Mouse (Mus musculus) testis, postnatal 14 days (tissue): ENCODE results near the gene Gdnf.

ENCODE experiments used
- DNase-seq: peaks from one replicate; pipeline ENCODE4 v3.0.0; 2021; ENCODE audit warnings: low spot score

Gene Gdnf

GRCm38 (mm10) chr15:7810556-7811252 lies at the start of gene Gdnf:
Gene Gdnf (plus strand): TSS chr15:7810846.
- peak; percentile 32 for DNase-seq

GRCm38 (mm10) chr15:7767166-7767565 lies 43.5 kb upstream of the Gdnf start:
- no peak for DNase-seq

DNA sequence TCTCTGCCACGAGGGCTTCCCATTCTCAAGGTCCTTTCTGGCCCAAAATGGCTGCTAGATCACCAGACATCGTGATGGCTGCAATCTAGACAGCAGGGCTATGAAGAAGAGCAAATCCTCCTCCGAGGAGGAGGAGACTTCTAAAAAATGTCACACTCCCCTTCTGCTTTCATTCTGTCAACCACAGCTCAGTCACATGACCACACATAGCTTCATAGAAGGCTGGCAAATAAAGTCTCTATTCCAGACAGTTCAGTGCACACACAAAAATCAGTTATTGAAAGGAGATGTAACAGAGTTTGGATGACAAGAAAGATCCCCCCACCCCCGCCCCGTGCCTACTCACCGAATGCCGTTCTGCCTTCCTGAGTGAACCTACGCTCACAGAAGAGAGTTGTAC lies 37.7 kb upstream of the Gdnf start:
- no peak for DNase-seq

GRCm38 (mm10) chr15:7781517-7781916 lies 29.1 kb upstream of the Gdnf start:
- DNase-seq, result no peak

GRCm38 (mm10) chr15:7809841-7810391 lies 730 bp upstream of the Gdnf start:
- peak; percentile 27 for DNase-seq

GRCm38 (mm10) chr15:7811253-7811625 lies 593 bp downstream of the Gdnf start:
- peak; percentile 19 for DNase-seq

DNA sequence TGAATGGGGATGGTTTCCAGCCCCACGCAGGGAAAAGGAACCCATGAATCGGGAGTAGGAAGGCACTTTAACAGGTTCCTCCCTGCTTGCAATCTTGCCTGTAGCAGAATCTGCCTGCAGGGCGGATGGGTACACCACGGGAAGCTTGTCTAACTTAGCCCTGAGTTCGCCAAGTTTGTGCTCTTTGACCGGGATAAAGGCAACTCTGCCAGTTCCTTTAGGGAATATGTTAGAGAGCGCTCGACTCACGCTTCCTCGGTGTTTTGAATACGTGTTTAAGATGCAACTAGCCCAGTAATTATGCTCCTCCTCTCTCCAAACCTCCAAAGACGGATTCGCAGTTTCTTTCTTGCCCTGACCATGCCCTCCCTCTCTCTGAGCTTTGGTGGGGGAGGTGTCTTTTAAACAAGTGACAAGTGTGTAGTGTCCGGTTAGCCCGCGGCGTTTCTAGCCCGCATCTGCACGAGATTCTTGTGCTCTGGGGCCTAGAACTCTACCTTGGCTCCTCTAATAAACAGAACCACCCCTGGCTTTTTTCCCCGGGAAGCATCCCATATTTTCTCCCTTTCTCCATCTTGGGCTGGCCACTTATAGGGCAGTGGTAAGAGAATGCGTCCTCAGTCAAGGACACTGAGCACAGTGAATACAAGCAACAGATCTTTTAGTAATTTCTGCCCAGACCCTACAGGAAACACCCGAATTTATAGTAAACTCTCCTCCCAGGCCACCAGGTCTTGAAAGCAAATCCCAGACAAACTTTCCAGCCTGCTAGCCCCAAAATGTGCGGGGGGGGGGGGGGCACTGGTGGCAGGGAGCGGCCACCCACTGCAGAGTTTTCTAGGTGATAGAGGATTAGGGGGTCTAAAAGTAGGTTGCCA lies 1.4 kb downstream of the Gdnf start:
- DNase-seq, result peak; percentile 29

GRCm38 (mm10) chr15:7812872-7813530 lies 2.4 kb downstream of the Gdnf start:
- peak; percentile 46 for DNase-seq

GRCm38 (mm10) chr15:7813531-7814370 lies 3.1 kb downstream of the Gdnf start:
- DNase-seq, result no peak

GRCm38 (mm10) chr15:7814371-7814680 lies 3.7 kb downstream of the Gdnf start:
- DNase-seq, result no peak

- no peak for DNase-seq
Measured at GRCm38 (mm10) chr15:7814917-7815316, 4.3 kb downstream of the Gdnf start.

DNA sequence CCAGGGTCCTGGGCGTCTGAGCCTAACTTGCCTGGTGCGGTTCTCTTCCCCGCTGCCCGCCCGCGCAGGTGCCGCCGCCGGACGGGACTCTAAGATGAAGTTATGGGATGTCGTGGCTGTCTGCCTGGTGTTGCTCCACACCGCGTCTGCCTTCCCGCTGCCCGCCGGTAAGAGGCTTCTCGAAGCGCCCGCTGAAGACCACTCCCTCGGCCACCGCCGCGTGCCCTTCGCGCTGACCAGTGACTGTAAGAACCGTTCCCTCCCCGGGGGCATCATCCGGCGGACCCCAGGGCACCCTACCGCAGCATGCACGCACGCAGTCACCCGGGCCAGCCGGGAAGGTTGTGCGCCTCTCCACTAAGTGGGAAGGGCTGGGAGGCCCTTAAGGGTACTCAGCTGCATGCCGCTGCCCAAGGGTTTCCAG lies 4.9 kb downstream of the Gdnf start:
- no peak for DNase-seq

GRCm38 (mm10) chr15:7823886-7824285 lies 13.2 kb downstream of the Gdnf start:
- no peak for DNase-seq

DNA sequence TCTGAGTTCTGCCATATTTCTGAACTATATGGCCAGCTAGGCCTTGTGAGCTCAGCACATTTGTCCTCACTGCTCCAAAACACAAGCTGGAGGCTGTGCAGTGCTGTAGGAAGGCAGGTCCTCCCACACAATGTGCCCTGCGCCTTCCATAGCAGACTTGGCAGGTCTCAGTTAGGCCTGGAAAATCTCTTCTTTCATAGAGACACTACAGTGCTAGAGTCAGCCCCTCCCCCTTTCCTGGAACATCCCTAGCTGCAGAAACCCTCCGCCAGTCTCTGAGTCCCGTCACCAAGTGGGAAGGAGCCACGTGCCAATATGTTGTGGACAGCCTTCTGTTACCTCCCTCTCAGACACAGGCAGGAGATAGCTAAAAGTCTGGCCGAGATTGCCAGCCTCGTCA lies 14.9 kb downstream of the Gdnf start:
- DNase-seq, result no peak

- no peak for DNase-seq
Measured at GRCm38 (mm10) chr15:7835404-7835803, 24.8 kb downstream of the Gdnf start.

DNA sequence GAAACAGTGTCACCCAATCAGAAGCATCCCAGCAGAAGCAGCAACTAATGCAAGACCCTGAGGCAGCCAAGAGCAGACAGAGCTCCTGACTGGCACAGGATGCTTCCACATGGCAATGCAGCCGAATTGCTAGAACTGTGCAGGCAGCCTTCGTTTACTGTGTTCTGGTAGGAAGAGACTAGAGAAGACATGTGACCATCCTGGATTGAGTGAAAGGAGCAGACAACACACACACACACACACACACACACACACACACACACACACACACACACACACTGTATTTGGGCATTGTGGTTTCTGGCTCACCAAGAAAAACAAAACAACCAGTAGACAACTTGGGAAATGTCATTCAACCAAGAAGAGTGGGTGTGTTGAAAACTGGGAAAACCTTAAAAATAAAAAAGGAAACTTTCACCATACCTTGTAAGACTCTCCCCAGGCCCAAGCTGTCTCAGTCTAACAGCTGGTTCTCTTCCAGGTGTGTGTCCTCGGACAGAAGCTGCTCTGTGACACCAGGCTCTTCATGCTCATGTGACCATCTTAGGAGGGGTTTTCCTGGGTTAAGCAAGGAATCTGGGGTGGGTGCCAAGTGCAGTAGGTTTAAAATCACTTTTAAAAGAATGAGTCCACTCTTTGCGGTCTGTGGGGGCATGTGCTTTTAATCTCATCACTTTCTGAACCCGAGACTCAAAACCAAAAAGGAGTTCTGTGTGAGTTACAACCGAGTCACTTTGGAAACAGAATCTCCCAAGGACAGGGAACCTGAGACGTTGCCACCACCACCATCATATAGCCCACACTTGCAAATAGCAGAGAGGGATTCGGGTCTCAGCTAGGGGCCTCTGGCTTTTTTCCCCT lies 27.6 kb downstream of the Gdnf start:
- DNase-seq, result no peak

GRCm38 (mm10) chr15:7838921-7839309 lies 28.3 kb downstream of the Gdnf start:
- no peak for DNase-seq

DNA sequence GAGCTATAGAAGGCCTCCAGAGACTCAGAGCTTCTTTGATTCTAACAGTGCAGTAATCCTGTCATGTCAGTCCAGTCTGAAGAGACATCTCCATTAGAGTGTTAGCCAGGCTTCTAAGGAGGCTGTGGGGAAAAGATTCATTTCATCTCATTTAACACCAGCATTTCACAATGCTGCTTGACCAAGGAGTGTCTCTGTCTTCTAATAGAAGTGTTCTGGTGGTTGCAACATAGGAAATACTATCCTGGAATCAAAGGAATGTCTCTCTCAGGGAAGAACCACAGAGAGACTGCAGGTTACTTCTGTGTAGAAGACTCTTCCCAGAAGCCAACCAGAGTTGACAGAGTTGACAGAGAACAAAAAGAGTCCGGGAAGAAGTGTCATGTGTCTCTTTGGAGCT lies 31.0 kb downstream of the Gdnf start:
- no peak for DNase-seq

DNA sequence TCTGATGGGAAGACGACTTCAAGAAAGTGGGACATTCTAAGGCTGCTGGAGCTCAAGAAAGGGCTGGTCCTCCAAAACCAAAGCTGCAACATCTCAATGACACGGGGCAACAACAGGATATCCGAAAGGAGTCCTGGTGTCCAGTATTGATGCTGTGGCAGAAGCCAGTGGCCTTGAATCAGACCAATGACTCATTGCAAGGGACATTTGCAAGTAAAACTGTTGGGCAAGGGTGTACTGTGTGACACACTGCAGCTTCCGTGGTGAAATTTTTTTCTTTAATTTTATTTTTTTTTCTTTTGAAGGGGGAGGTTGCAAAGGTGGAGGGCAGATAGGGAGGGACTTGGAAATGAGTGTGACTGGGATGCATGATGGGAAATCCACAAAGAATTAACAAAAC lies 31.8 kb downstream of the Gdnf start:
- no peak for DNase-seq

GRCm38 (mm10) chr15:7857418-7857817 lies 46.8 kb downstream of the Gdnf start:
- DNase-seq, result no peak

DNA sequence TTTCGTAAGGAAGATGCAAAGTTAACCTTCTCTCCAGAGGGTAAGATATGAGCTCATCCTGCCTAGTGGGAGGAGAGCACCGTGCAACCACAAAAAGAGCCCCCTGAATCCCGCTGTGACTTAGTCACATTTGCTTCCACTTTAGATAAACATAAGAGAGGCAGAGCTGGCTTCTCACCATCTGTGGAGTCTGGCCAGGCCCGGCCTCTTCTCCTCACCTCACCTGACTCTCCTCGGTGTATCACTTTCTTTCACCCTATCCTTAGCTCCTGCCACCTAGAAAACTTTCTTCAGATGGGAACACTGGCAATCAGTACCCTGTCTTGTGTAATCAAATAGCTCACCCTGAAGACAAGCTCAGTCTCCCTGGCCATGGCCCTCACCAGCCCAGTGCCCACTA lies 48.2 kb downstream of the Gdnf start:
- DNase-seq, result no peak
